Mouse (Mus musculus): Measurements from ENCODE around the gene Prss45. TPM values are rescaled to one million over a fixed set of nuclear protein-coding genes. Genes with fewer than 3 reads are reported as not detected.

Gene Prss45
- polyA plus RNA-seq, 1 experiment, result not detected

GRCm38 (mm10) chr9:110890026-110890783 lies 55.8 kb downstream of the Prss45 start:
- H3ac ChIP-seq (ENCODE audit: control insufficient read depth, insufficient read length), result no peak overlapping the region
- H3K27me3 ChIP-seq (ENCODE audit: control insufficient read depth, insufficient read depth, insufficient read length), result no peaks in the 10 kb centered on the region
- TF ChIP-seq E2F4 (IDR thresholded peaks at IDR 0.05; ENCODE audit: insufficient read depth), result no peak
- no peak for TF ChIP-seq POLR2A (IDR thresholded peaks at IDR 0.05; ENCODE audit: insufficient read length, low read depth)
- no peak for TF ChIP-seq USF1 (IDR thresholded peaks at IDR 0.05; ENCODE audit: low read depth)
- no peak for TF ChIP-seq REST (IDR thresholded peaks at IDR 0.05; ENCODE audit: insufficient read depth, insufficient read length)
- TF ChIP-seq MYOD1 (IDR thresholded peaks at IDR 0.05; ENCODE audit: control insufficient read depth in 1 of 3, insufficient read length in 2 of 3, low read depth in 2 of 3), result no peak
- no peak for TF ChIP-seq MYOG (IDR thresholded peaks at IDR 0.05; ENCODE audit: control insufficient read depth in 1 of 3, insufficient read depth in 1 of 3, insufficient read length in 2 of 3, low read depth in 2 of 3)
- TF ChIP-seq SRF (IDR thresholded peaks at IDR 0.05; ENCODE audit: control insufficient read depth, insufficient read length, low read depth), result no peak
- TF ChIP-seq POLR2AphosphoS2 (IDR thresholded peaks at IDR 0.05; ENCODE audit: insufficient read length, low read depth), result no peak
- no peak for TF ChIP-seq TCF12 (IDR thresholded peaks at IDR 0.05; ENCODE audit: insufficient read depth, poor library complexity, severe bottlenecking)
- no peak for TF ChIP-seq MAX (IDR thresholded peaks at IDR 0.05; ENCODE audit: low read depth)
- no peak for TF ChIP-seq TCF3 (IDR thresholded peaks at IDR 0.05; ENCODE audit: insufficient read length, low read depth)
- no peak overlapping the region for H3K4me2 ChIP-seq (ENCODE audit: low read depth)
- no peaks in the 10 kb centered on the region for H3K79me2 ChIP-seq (ENCODE audit: control insufficient read depth, insufficient read depth)
- no peak overlapping the region for H3K4me3 ChIP-seq
- no peaks in the 10 kb centered on the region for H3K36me3 ChIP-seq (ENCODE audit: control insufficient read depth, insufficient read depth)

Other genes with a start within 250 kb of the Prss45 start
- gene Nradd, start 210.1 kb upstream of the Prss45 start, polyA plus RNA-seq (2012; fragmentation: generic; extraction: Trizol), result 66.9 TPM
- 3.3 TPM for gene Nbeal2, start 180.4 kb upstream of the Prss45 start, polyA plus RNA-seq (2012; fragmentation: generic; extraction: Trizol)
- 59.2 TPM for gene Ccdc12, start 178.1 kb upstream of the Prss45 start, polyA plus RNA-seq (2012; fragmentation: generic; extraction: Trizol)
- 0.22 TPM for gene Myl3, start 92.7 kb upstream of the Prss45 start, polyA plus RNA-seq (2012; fragmentation: generic; extraction: Trizol)
- gene Pth1r, start 87.4 kb upstream of the Prss45 start, polyA plus RNA-seq (2012; fragmentation: generic; extraction: Trizol), result 0.20 TPM
- not detected for gene Prss42, start 36.4 kb upstream of the Prss45 start, polyA plus RNA-seq (2012; fragmentation: generic; extraction: Trizol)
- not detected for gene Prss44, start 20.6 kb upstream of the Prss45 start, polyA plus RNA-seq (2012; fragmentation: generic; extraction: Trizol)
- not detected for gene Prss43, start 7.9 kb upstream of the Prss45 start, polyA plus RNA-seq (2012; fragmentation: generic; extraction: Trizol)
- 0.11 TPM for gene Prss46, start 9.9 kb downstream of the Prss45 start, polyA plus RNA-seq (2012; fragmentation: generic; extraction: Trizol)
- 0.02 TPM for gene Prss50, start 23.4 kb downstream of the Prss45 start, polyA plus RNA-seq (2012; fragmentation: generic; extraction: Trizol)
- gene Als2cl, start 45.3 kb downstream of the Prss45 start, polyA plus RNA-seq (2012; fragmentation: generic; extraction: Trizol), result 2.5 TPM
- gene Tmie, start 45.5 kb downstream of the Prss45 start, polyA plus RNA-seq (2012; fragmentation: generic; extraction: Trizol), result 0.02 TPM
- gene Fam240a, start 82.3 kb downstream of the Prss45 start, polyA plus RNA-seq (2012; fragmentation: generic; extraction: Trizol), result not detected
- gene Tdgf1, start 111.6 kb downstream of the Prss45 start, polyA plus RNA-seq (2012; fragmentation: generic; extraction: Trizol), result not detected
- gene Lrrc2, start 117.0 kb downstream of the Prss45 start, polyA plus RNA-seq (2012; fragmentation: generic; extraction: Trizol), result 0.49 TPM
- not detected for gene Rtp3, start 156.0 kb downstream of the Prss45 start, polyA plus RNA-seq (2012; fragmentation: generic; extraction: Trizol)
- gene Ltf, start 184.7 kb downstream of the Prss45 start, polyA plus RNA-seq (2012; fragmentation: generic; extraction: Trizol), result not detected
- 0.12 TPM for gene Ccrl2, start 222.9 kb downstream of the Prss45 start, polyA plus RNA-seq (2012; fragmentation: generic; extraction: Trizol)

Data from myocyte (in vitro differentiated cells).